In genomic region chr9:75231841-75232746, GRCm38 (mm10) we compare ENCODE assay signal across 8 mouse cellular contexts. TPM values are rescaled to one million over a fixed set of nuclear protein-coding genes. Genes with fewer than 3 reads are reported as not detected.
DNase-seq lines count a peak whose midpoint lies in the region; ATAC-seq and TF ChIP-seq lines count a peak whose summit lies in the region.

Gene Myo5c, plus strand, starts transcription at chr9:75232020.

- ATAC-seq in megakaryocyte, adult 5-6 weeks (ENCODE audit: poor library complexity, severe bottlenecking) = no peak
- peak; percentile 41 for ATAC-seq in forebrain, embryonic 16.5 days
- ATAC-seq in hindbrain, embryonic 12.5 days (ENCODE audit: low FRiP score) = no peak
- ATAC-seq in limb, embryonic 14.5 days (ENCODE audit: low FRiP score, low read depth) = peak; percentile 34; the same call in 1 of the 2 replicates
- ATAC-seq in midbrain, embryonic 14.5 days (ENCODE audit: low FRiP score, low TSS enrichment) = peak; percentile 37; the same call in 1 of the 2 replicates
- no peak for ATAC-seq in CD4-positive, CD25-positive, alpha-beta regulatory T cell, adult 4 months

- WGBS in forebrain, embryonic 16.5 days = 3% methylated on average over 48 of the region's 48 CpGs
- 3% methylated on average over 48 of the region's 48 CpGs for WGBS in hindbrain, embryonic 12.5 days
- 4% methylated on average over 48 of the region's 48 CpGs for WGBS in limb, embryonic 14.5 days
- 4% methylated on average over 48 of the region's 48 CpGs for WGBS in midbrain, embryonic 14.5 days

- H3K27ac ChIP-seq in forebrain, embryonic 16.5 days (ENCODE audit: low read length) = no peak within 1 kb of the TSS
- no peak within 1 kb of the TSS for H3K27ac ChIP-seq in hindbrain, embryonic 12.5 days
- H3K27ac ChIP-seq in limb, embryonic 14.5 days (replicated peaks; ENCODE audit: low read depth, low read length) = no peak within 1 kb of the TSS
- H3K27ac ChIP-seq in midbrain, embryonic 14.5 days (replicated peaks; ENCODE audit: low read depth, low read length) = no peak within 1 kb of the TSS

- peaks cover 22% of the 10 kb centered on the region for H3K27me3 ChIP-seq in megakaryocyte, embryonic 14.5 days (replicated peaks)
- H3K27me3 ChIP-seq in forebrain, embryonic 16.5 days (replicated peaks; ENCODE audit: control insufficient read depth, insufficient read depth, low read length) = peaks cover 15% of the 10 kb centered on the region
- peaks cover 47% of the 10 kb centered on the region for H3K27me3 ChIP-seq in hindbrain, embryonic 12.5 days
- H3K27me3 ChIP-seq in limb, embryonic 14.5 days (ENCODE audit: control insufficient read depth, insufficient read depth, low read length) = peaks cover 31% of the 10 kb centered on the region
- peaks cover 22% of the 10 kb centered on the region for H3K27me3 ChIP-seq in midbrain, embryonic 14.5 days (ENCODE audit: control insufficient read depth, insufficient read depth, low read length)

- peak within 1 kb of the TSS; percentile 60 for H3K4me2 ChIP-seq in forebrain, embryonic 16.5 days (ENCODE audit: low read length)
- H3K4me2 ChIP-seq in hindbrain, embryonic 12.5 days (replicated peaks) = peak within 1 kb of the TSS; percentile 57
- peak within 1 kb of the TSS; percentile 67 for H3K4me2 ChIP-seq in limb, embryonic 14.5 days (replicated peaks; ENCODE audit: low read depth, low read length, severe bottlenecking)
- peak within 1 kb of the TSS; percentile 58 for H3K4me2 ChIP-seq in midbrain, embryonic 14.5 days (ENCODE audit: low read length)

- peak within 1 kb of the TSS; percentile 86 for H3K4me3 ChIP-seq in megakaryocyte, embryonic 14.5 days (replicated peaks)
- H3K4me3 ChIP-seq in forebrain, embryonic 16.5 days (replicated peaks; ENCODE audit: low read length) = peak within 1 kb of the TSS; percentile 35
- H3K4me3 ChIP-seq in hindbrain, embryonic 12.5 days = peak within 1 kb of the TSS; percentile 31
- peak within 1 kb of the TSS; percentile 40 for H3K4me3 ChIP-seq in limb, embryonic 14.5 days (replicated peaks; ENCODE audit: low read length)
- H3K4me3 ChIP-seq in midbrain, embryonic 14.5 days (replicated peaks; ENCODE audit: low read depth, low read length) = peak within 1 kb of the TSS; percentile 30

- H3K9me3 ChIP-seq in megakaryocyte, embryonic 14.5 days = no peaks in the 10 kb centered on the region
- H3K9me3 ChIP-seq in forebrain, embryonic 16.5 days (ENCODE audit: control insufficient read depth, low read length) = no peaks in the 10 kb centered on the region
- H3K9me3 ChIP-seq in hindbrain, embryonic 12.5 days (replicated peaks) = no peaks in the 10 kb centered on the region
- no peaks in the 10 kb centered on the region for H3K9me3 ChIP-seq in limb, embryonic 14.5 days (ENCODE audit: control insufficient read depth, low read length)
- no peaks in the 10 kb centered on the region for H3K9me3 ChIP-seq in midbrain, embryonic 14.5 days (ENCODE audit: control insufficient read depth, low read length)

- no peaks in the 10 kb centered on the region for H3K36me3 ChIP-seq in megakaryocyte, embryonic 14.5 days (replicated peaks; ENCODE audit: low read length)
- no peaks in the 10 kb centered on the region for H3K36me3 ChIP-seq in forebrain, embryonic 16.5 days (ENCODE audit: control insufficient read depth, insufficient read depth)
- no peaks in the 10 kb centered on the region for H3K36me3 ChIP-seq in hindbrain, embryonic 12.5 days
- no peaks in the 10 kb centered on the region for H3K36me3 ChIP-seq in limb, embryonic 14.5 days (ENCODE audit: control insufficient read depth, insufficient read depth, low read length)
- no peaks in the 10 kb centered on the region for H3K36me3 ChIP-seq in midbrain, embryonic 14.5 days (ENCODE audit: control insufficient read depth, insufficient read depth, low read length)

- H3K9ac ChIP-seq in forebrain, embryonic 16.5 days (replicated peaks; ENCODE audit: low read depth, low read length) = no peak within 1 kb of the TSS
- H3K9ac ChIP-seq in hindbrain, embryonic 12.5 days = no peak within 1 kb of the TSS
- H3K9ac ChIP-seq in limb, embryonic 14.5 days (ENCODE audit: low read depth, low read length, severe bottlenecking) = peak within 1 kb of the TSS; percentile 44
- no peak within 1 kb of the TSS for H3K9ac ChIP-seq in midbrain, embryonic 14.5 days (replicated peaks; ENCODE audit: low read length)

- no peak for TF ChIP-seq POLR2A in limb, embryonic 14.5 days (IDR thresholded peaks at IDR 0.05; ENCODE audit: borderline replicate concordance, extremely low read depth, insufficient read depth, insufficient read length)

- no peak for DNase-seq in limb, embryonic 14.5 days (ENCODE audit: low spot score)
- DNase-seq in midbrain, embryonic 14.5 days = peak; percentile 31
- no peak for DNase-seq in cerebellum, adult 11-12 months

- H3K4me1 ChIP-seq in megakaryocyte, embryonic 14.5 days = peaks cover 43% of the 10 kb centered on the region
- H3K4me1 ChIP-seq in forebrain, embryonic 16.5 days (replicated peaks; ENCODE audit: control insufficient read depth, insufficient read depth, low read length) = peaks cover 11% of the 10 kb centered on the region
- peaks cover 12% of the 10 kb centered on the region for H3K4me1 ChIP-seq in hindbrain, embryonic 12.5 days
- H3K4me1 ChIP-seq in limb, embryonic 14.5 days (ENCODE audit: control insufficient read depth, insufficient read depth, low read length) = peaks cover 6% of the 10 kb centered on the region; the same call in 1 of the 2 replicates
- H3K4me1 ChIP-seq in midbrain, embryonic 14.5 days (ENCODE audit: control insufficient read depth, insufficient read depth, low read length) = peaks cover 7% of the 10 kb centered on the region; the same call in 1 of the 2 replicates

RNA-seq across cellular contexts. Expression of gene Myo5c, which starts in this region (rescaled TPM):
- 0.27 TPM in 1 of 2 replicates, not detected in the other for polyA plus RNA-seq in megakaryocyte, embryonic 14.5 days (2012; ENCODE audit: insufficient read depth, low replicate concordance)
- not detected in 2 replicates for total RNA-seq in megakaryocyte, adult 5-6 weeks (2015)
- not detected in 2 replicates for total RNA-seq in megakaryocyte, adult 5-6 weeks (2017)
- polyA plus RNA-seq in forebrain, embryonic 16.5 days (2015; fragmentation: Nextera tagmentation; extraction: Ambion mirVana) = 0.31 and 0.47 TPM in 2 replicates
- polyA plus RNA-seq in hindbrain, embryonic 12.5 days (2016; fragmentation: Nextera tagmentation; extraction: Ambion mirVana) = 0.65 and 1.8 TPM in 2 replicates
- polyA plus RNA-seq in limb, embryonic 14.5 days (2012; rRNA removed) = 0.27 and 0.52 TPM in 2 replicates
- polyA plus RNA-seq in limb, embryonic 14.5 days (2014; fragmentation: Nextera tagmentation; extraction: Ambion mirVana) = 0.15 and 0.23 TPM in 2 replicates
- polyA plus RNA-seq in midbrain, embryonic 14.5 days (2014; fragmentation: Nextera tagmentation; extraction: Ambion mirVana) = 0.64 and 0.72 TPM in 2 replicates
- polyA plus RNA-seq in CD4-positive, CD25-positive, alpha-beta regulatory T cell, adult 4 months (2017; shearing (Covaris generic)) = 1 to 10 TPM in 1 of 2 experiments, not detected in 1; 1.1 TPM

Comparison
In these comparisons a context has a peak if more than half of its experiments do, and no peak if none do; other contexts are left out.
1. Peak in ATAC-seq, H3K4me3 ChIP-seq and H3K4me2 ChIP-seq in forebrain, embryonic 16.5 days; RNA of the gene not detected or under 1 TPM.
2. Peak in ATAC-seq, H3K4me3 ChIP-seq, H3K9ac ChIP-seq and H3K4me2 ChIP-seq in limb, embryonic 14.5 days; RNA of the gene not detected or under 1 TPM.
3. Peak in DNase-seq, ATAC-seq, H3K4me3 ChIP-seq and H3K4me2 ChIP-seq in midbrain, embryonic 14.5 days; RNA of the gene not detected or under 1 TPM.
4. H3K4me3 ChIP-seq: peak in every context shown above with its lines; median percentile 86 in megakaryocyte, embryonic 14.5 days; 40 in limb, embryonic 14.5 days; 35 in forebrain, embryonic 16.5 days; 31 in hindbrain, embryonic 12.5 days; 30 in midbrain, embryonic 14.5 days.